Mouse (Mus musculus): ENCODE data around the gene Gls.

Gene Gls

DNA sequence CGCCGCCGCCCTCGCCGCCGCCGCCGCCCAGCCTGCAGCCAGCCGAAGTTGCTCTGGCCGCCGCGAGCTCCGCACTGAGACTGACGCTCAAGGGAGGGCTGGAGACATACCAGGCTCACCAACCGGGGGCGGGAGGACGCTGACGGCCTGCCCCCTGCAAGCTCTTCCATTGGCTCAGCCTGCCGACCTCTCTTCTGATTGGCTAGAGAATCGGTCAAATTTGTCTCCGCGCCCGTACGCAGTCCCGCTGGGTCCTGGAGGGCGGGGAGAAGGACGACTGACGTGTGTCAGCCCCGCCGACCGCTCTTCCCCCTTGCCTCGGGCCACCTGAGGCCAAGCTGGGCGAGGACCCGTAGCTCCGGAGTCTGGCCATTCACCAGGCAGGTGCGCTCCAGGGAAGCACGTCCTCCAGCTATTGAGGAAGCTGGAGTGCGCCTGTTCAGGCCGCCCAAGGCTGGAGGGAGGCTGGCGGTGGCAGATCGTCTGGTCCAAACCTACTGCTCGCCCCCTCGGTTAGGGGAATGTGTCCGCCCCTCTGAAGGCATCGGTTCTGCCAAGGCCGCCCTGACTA is at the start of gene Gls:
Gls (minus strand) TSS at position 90 of the 571 bp plus-strand sequence.
- peak; percentile 98 for DNase-seq (ENCODE audit: low spot score in 2 of 2)

DNA sequence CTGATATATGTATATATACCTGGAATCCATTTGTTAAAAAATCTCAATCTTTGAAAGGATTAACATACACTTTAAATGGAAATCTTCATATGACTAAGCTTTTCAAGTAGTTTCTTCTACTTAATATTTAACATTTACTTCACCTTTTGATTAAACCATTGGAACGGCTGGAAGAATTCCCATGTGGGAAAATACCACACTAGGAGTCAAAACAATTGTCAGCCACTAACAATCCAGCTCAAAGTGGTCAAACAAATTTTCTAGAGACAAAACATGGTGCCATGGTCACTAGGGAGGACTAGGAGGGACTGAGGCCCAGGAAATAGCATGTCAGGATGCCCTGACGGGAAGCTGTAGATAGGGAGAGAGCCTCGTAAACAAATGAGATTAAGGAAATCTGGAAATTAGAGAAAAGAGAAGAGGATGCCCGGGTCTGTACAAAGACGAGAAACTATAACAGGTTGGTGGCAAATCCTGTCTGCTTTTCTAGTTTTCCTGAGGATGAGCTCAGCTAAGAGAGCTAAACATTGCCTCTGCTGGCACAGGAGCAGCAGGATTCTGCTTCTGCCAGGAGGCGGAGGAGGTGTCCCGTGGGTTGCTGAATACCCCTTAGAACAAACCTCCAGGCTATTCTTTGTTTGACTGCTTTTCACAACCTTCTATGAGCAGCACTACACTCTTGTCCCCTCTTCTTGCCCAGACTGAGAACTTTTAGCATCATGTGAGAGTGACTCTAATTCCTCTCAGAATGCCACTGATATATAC is 47.0 kb upstream of the Gls start:
- no peak for DNase-seq (ENCODE audit: low spot score in 2 of 2)

DNA sequence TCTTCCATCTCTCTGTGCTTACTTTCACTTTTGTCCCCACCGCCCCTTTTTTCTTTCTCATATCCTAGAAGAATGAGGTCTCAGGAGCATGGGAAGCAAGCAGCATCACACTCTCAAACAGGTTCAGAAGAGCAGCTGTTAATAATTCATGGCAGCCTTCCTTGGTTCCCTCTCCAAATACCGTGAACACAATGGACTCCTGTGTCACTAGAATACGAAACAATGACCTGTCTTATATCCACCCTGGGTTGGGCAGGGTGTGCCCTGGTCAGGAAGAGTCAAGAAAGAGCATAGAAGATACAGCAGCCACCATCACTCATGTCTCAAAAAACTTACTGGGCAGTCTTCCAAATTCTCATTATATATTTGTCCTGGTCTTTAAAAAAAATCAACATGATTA is 46.3 kb upstream of the Gls start:
- no peak for DNase-seq (ENCODE audit: low spot score in 2 of 2)

DNA sequence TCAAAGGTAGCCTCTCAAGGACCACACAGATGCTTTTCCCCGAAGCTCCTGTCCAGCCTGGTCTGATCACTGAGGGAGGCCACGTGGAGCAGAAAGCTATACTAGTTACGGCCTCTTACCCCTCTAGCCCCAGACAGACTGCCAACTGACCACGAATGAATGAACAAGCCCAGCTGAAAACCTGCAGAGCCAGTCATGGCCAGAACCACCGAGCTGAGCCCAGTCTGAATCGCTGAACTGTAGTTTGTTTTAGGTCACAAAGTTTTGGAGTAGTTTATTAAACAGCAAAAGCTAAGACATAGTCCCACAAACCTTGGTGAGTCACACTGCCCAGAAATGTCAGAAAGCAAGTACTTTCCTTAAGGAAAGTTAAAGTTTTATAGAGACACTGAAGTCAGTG is 45.0 kb upstream of the Gls start:
- no peak for DNase-seq (ENCODE audit: low spot score in 2 of 2)

DNA sequence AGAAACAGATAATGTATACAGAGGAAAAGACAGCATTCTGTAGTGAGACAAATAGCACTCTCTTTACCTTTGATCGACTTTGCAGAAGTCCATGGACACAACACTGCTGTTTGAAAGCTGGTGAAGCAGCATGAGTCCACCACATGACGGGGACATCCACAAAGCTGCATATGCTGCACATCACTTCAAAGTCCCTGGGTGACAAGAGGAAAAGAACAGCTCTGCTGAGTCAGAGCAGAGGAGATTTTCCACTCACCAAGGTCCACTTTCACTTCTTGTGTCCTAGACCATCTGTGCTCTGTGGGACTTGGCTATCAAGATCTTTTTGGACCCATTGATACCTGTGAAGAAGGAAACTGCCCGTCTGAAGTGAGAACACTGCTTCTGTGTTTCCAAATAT is 41.2 kb upstream of the Gls start:
- peak; percentile 15 to 17 for DNase-seq (ENCODE audit: low spot score in 2 of 2)

DNA sequence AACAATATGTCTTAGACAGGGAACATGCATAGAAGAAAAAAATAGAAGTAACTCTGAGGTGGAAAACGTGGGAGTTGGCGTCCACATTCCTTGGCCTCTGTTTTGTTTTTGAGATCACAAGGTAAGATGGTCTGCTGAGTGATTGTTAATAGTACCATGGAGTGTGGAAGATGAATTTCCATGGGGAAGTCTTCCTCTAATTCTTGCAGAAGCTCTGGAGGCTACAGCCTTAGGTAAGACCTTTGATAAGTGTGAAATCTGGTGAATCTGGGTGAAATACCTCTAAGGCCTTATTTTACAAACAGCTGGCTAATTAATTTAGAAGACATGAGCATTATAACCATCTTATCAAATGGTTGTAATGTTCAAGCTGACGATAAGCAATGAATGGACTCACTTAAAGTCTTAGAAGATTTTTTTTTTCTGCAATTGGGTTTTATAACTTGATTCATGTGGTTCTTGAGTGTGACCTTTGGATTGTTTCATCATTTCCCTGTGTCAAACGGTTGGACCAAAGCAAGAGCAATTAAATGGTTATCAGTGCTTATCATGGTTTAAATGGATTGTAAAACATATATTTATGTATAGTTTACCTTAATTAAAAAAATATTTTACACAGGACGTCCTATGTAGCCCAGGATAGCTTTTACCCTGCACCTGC is 39.1 kb upstream of the Gls start:
- DNase-seq (ENCODE audit: low spot score in 2 of 2): no peak

DNA sequence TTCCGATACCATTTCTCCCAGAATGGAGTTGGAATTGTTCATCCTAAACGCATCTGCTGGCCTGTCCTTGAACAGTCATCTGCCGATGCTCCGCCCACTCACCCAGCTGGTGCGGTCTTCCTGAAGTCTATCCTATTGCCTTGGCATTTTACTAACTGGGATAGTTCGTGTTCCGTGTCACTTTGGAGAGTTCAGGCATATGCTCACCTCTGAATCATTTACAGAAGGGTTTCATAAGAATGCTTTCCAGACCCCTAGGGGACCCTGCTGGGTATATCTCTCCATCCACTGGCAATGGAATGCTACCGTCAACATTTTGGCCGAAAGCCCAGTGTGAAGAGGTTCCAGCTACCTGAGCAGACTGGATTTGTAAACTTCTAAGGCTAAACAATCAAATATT is 37.3 kb upstream of the Gls start:
- no peak for DNase-seq (ENCODE audit: low spot score in 2 of 2)

DNA sequence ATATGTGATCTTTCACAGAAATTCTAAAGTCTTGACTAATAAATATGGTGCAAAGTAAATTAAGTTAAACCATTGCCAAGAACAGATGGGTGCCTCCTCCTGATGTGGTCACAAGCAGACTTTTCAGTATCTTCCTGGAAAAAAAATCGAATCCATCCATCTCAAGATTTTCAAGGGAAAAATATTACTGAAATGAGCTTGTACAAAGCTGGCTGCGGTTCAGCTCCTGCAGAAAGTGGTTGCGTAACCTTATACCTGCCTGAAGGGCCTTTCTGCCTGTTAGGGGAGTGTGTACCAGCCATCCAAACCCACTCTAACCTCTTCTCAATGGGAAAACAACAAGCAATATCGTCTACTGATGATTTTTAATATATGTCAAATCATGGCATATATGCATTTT is 36.6 kb upstream of the Gls start:
- DNase-seq (ENCODE audit: low spot score in 2 of 2): no peak

DNA sequence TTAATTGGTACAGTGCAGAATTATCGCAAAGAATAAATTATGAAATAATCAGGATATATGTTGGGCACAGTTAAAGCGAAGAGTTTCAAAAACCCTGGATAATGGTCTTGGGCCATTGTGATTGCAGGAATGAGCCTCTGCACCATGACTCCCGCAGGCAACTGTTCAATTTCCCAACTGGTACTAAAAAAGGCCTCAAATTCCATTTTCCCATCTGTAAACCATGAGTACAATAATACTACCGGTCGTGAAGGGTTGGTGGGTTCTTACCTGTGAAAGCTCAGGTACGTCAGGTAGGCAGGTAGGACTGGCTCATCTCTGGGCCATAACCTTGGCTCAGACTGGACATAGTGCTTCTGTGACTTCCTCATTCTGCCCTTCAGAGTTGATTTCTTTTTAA is 35.0 kb upstream of the Gls start:
- no peak for DNase-seq (ENCODE audit: low spot score in 2 of 2)

DNA sequence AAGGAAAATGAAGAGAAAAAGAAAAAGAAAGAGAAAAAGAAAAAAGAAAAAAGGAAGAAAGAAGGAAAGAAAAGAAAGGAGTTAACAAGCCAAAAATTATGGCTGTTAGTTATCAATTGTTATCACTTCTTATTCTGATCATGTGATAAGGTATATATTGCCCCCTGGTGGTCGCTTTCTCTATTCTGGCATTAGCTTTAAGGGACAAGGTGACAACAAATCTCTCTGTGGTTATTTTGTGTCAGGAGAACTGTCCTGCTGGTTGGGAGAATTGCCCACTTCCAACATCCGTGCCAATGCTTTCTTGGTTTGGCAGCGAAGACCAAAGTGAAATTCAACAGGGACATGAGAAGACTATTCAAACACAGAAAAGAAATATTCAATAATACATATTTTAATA is 34.6 kb upstream of the Gls start:
- DNase-seq (ENCODE audit: low spot score in 2 of 2): peak; percentile 47 to 68

DNA sequence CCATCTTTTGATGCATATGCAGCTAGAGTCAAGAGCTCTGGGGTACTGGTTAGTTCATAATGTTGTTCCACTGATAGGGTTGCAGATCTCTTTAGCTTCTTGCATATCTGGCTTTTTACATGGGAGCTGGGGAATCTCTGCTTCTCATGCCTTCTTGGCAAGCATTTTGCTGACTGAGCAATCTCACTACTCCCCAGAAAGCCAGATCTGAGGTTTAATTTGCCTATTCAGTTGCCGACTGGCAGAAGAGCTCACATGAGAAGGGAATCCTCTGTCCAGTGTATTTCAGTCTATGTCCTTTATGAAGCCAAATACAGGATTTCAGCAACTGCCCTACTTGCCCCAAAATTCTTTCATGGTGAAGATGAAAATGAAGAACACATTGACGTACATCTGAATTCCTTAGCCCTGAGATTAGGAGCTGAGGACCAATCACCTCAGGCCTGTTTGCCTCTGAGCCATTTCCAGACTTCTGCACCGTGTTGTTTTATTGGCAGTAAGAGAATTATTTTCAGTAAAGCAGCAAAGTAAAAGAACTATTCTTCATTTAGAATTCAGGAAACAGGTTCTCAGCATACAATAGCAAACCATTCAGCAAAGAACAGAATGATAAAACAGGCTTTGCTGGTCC is 33.0 kb upstream of the Gls start:
- DNase-seq (ENCODE audit: low spot score in 2 of 2): no peak

DNA sequence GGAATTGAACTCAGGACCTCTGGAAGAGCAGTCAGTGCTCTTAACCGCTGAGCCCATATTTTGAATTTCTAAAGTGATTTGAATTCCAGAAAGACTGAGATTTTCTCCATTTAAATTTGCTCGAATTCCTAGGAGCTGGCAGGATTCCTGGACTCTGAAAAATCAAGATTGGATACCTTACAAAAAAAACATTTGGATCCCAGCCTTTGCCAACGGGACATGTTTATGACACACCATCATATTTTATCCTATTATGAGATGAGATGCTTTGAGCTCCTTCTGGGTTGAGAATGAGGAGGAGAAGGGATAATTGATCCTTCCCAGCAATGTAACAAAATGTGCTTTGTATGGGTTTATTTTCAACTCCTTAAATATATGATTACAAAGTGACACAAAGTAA is 31.3 kb upstream of the Gls start:
- DNase-seq (ENCODE audit: low spot score in 2 of 2): no peak

DNA sequence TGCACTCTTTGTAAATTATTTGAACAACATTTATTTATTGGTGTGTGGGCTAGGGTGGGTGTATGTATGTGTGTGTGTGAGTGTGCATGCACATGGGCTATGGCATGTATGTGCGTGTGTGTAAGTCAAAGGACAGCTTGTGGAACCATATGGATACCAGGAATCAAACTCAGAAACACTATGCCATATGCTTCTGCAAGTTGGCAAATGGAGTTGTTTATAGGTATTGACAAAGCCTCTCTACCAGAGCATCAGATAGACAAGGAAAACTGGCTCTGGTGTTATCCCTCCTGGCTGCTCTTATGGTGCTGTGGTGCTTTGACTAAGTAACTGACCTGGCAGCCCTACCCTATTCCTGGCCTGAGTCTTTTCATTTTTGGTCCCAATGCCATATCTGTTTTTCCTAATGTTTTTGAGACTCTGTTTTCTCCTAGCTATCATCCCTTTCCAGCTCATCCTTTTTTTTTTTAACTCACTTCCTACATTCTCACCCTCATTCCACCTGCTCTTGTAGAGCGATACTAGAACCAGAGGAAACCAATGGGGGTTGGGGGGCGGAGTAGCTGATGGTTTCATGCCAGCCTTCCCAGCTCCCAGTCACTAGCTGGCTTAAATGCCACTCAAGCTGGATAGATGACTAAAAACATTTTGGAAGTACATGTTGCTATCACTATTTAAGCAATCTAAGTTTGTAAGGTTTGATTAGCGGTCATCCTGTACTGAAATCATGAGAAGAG is 27.5 kb upstream of the Gls start:
- DNase-seq (ENCODE audit: low spot score in 2 of 2): no peak

DNA sequence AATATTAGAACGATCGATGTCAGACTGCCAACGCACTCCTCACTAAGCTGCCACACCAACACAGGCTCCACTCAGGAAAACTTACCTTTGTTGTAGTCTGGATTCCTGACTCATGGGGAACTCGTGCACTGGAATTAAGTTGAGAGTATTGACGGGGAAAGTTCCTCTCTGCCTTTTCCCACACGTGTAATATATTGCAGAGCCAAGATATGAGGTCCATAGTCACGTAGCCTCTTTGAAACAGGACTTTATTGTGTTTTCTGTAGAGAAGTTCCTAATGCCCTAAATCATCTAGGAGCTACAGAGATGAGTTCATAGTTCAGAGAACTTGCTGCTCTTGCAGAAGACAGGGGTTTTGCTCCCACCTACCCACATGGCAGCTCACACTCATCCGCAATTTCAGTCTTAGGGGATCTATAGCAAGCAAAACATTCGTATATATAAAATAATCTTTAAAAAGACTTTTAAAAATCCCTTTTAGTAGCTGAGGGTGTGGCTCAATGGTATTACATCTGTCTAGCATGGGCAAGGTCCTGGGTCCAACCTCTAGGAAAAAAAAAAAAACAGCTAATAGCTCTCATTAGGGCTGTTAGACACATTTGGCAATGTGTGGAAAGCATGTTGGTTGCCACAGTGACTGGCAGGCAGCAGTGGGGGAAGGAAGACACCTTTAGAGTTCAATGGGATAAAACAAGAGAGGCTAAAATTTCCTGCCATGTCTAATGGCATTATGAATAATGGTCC is 25.1 kb upstream of the Gls start:
- no peak for DNase-seq (ENCODE audit: low spot score in 2 of 2)

DNA sequence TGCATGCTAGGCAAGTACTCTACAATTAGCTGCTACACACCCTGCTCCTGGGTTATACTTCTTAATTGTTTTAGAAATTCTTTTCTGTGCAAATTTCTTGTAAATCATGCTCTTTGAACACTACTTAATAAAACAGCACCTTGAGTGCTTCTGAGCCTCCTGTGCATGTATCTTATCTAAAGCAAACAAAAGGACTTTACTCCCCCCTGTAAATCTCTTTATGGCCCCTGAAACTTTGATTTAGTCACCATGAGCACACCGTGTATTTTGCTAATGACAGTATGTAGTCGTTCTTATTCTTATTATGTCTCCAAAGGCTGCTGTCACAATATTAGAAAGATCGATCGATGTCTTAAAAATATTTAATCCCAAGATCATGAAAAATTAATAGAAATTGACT is 23.9 kb upstream of the Gls start:
- DNase-seq (ENCODE audit: low spot score in 2 of 2): no peak

DNA sequence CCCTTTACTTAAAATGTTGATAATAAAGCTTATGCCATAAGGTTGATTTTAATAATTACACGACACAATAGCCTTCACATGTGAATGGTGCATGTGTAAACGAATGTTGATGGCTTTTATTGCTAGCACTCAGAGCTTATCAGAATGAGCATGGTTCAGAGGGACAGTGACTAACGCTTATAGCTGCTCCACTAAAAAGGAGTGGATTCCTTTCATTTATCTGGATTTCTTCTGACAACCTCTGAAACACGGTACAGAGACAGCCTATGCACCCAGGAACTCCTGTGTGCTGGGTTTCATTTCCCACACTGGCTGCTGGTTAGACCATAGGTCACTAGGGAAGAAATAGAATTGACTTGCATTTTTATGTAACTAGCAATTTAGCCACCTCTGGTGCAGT is 23.2 kb upstream of the Gls start:
- DNase-seq (ENCODE audit: low spot score in 2 of 2): no peak

DNA sequence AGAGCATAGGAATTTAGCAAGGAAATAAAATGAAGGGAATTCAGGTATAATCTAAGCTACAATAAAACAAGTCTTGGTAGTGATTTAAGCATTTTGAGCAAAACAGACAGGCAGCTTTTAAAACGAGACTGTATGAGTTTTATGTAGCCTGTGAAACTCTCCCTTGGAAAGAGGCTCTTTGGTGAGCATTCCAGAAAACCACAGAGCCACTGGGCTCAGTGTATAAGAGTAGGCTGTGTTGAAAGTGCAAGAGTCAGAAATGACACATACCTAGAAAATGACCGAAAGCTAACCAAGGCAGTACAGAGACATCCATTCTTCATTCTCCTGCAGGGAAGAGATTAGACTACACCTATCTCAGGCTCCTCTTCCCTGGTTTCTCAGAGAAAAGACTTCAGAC is 21.4 kb upstream of the Gls start:
- DNase-seq (ENCODE audit: low spot score in 2 of 2): no peak

DNA sequence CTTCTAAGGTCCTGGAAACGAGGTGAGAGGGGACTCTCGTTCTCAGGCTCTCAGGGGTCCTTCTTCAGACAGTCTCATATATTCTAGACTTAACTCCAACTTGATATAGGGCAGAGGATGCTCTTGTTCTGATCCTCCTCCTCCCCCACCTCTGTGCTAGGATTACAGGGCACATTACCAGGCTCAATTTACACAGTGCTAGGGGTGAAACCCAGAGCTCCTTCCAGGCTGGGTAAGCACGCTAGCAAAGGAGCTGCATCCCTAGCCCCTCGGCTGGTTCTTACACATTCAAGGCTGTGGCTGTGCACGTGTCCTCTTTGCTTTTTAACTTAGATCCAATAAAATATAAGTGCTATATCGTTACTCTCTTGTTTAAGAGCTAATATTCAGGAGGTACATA is 20.4 kb upstream of the Gls start:
- DNase-seq (ENCODE audit: low spot score in 2 of 2): no peak

DNA sequence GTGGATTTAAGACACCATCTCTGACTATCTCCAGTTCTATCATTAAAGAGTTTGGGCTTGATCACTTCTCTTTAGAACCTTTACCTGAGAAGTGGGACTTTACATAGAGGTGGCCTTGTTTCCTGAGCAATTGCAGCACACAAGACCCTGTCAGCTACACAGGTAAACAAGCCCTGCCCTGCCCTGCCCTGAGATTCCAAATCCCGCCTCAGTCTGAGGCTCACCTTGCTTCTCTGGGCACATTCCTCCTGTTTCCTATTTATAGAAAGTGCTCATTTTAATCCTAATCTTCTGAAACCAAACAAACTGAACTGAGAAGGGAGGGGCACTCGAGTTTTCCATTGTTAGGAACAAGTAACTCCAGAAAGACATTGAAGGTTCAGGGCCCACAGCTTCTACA is 19.4 kb upstream of the Gls start:
- no peak for DNase-seq (ENCODE audit: low spot score in 2 of 2)

DNA sequence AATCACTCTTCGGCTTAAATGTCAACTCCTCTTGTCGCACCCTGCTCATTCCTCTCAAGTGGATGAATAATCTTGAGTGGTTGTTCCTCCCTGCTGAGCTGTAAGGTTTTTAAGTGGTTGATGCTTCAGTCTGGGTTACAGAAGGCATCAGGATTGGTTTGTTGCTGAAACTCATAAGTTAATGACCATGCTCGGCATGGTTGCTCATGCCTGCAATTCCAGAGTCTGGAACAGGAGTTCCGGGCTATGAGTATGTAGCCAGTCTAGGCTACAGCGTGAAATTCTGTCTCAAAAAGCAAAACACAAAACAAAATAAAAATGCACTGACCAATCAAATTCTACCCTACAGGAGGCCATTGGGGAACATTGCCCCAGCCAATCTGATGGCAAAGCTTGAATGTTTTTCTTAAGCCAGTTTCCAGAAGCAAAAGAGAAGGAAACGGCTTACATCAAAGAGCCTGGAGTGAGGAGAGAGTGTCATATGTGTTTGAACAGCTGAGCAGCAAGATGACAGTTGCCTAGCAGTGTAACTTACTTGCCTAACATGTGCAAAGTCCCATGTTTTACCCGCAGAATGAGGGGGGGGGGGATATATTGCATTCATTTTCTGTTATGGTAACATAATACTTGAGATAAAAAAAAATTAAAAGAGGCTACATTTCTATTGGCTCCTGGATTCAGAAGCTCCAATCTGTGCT is 18.2 kb upstream of the Gls start:
- no peak for DNase-seq (ENCODE audit: low spot score in 2 of 2)
